Mouse (Mus musculus): Measurements from ENCODE around the gene Cd83.

- TF ChIP-seq CTCF (IDR thresholded peaks at IDR 0.05; ENCODE audit: low read depth): no peak
- no peak for TF ChIP-seq EP300 (IDR thresholded peaks at IDR 0.05; ENCODE audit: low read depth)
These were observed 20.7 kb downstream of the Cd83 start for GRCm38 (mm10) chr13:43805159-43805758.

Data from heart, postnatal 0 days (tissue).